Mouse (Mus musculus): ENCODE measurements at regions not wholly inside any gene's neighbourhood (a gene's known extent, or its start where the extent isn't known, plus 50 kb on each side); places are given as distances from the start of the nearest gene placed in this dataset.

DNA sequence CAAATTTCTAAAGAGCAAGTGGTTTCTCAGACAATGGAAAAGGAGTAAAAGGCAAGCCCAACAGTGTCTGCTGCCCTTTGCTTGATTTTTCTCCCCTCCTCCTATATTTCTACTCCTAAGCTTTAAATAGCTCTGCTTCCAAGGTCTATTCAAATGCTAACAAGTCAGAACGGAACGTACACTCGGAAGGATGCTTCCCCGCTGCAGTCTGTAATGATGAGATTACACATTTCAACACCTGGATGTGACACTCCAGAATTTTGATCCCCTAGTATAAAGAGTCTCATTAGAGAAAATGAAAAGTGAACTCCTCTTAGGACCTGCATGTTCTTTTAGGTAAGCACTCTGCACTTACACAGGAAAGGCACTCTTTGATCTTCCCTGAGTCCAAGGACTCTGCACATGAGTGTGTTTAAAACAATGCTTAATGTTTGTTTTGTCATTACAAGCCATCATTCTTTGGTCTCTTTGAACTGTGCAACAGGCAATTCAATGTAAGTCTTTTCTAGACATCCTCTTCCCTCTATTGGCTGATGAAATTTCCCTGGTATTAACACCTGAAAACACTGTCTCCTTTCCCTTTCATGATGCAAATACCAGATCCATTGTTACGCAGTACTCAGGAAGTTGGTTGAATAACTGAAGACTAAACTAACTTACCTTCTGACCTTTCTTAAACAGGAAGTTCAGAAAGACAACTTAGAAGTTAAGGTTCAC is 278.7 kb downstream of the Epha7 start:
- TF ChIP-seq GATA1 (IDR thresholded peaks at IDR 0.05; ENCODE audit: low read length) (no peak), TAL1 (IDR thresholded peaks at IDR 0.05; ENCODE audit: low read length) (no peak)

All from erythroblast, embryonic 14.5 days (primary cell).